Mouse (Mus musculus): ENCODE measurements around the gene Prkca. TPM values are rescaled to one million over a fixed set of nuclear protein-coding genes. Genes with fewer than 3 reads are reported as not detected.

Gene Prkca
- polyA plus RNA-seq, 1 experiment from 2014 or later = 1.6 TPM

DNA sequence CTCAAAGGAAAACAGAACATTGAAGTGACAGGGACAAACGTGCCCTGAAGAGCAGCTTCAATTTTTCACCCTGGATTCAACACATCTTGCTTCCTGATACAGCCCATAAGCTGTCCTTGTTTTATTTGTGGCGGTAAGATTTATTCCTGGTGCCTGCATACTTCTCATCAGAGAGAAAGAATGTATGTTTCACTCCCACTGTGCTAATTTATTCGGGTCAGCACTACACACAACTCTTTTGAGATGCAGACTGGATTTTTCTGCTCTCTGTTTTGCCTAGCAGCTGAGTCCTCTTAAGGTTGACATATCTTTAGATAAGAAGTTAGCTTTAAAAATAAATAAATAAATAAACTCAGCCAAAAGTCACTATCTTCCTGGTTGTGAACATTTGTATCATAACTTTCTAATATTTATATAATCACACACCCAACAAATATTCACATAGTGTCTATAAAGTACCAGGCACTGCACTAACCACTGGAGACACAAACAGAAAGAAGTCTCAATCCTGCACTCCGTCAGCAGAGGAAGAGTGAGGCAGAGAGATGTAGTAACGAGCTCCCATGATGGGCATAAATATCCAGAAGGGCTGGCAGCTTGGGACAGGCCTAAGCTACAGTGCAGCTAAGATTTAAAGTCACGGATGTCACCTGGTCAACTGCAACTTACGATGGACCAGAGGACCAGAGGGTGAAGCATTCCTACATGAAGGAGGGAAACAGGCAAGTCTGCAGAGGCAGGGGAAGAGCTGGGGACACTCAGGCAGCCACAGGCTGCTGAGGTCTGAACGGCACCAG lies 9.9 kb downstream of the Prkca start:
- Histone ChIP-seq H3K4me1 (peaks cover 18% of the 10 kb centered on the region), H3K27me3 (ENCODE audit: poor library complexity, severe bottlenecking) (0 out of 2 replicates have a peak, but pooled peaks cover 2% of the 10 kb centered on the region), H3K27ac (no peak overlapping the region), H3K9me3 (no peaks in the 10 kb centered on the region), H3K36me3 (replicated peaks) (no peaks in the 10 kb centered on the region), H3K4me3 (no peak overlapping the region)
- no peak for DNase-seq (ENCODE audit: extremely low spot score, low spot score)
- WGBS = 77% methylated on average over 8 of the region's 8 CpGs

DNA sequence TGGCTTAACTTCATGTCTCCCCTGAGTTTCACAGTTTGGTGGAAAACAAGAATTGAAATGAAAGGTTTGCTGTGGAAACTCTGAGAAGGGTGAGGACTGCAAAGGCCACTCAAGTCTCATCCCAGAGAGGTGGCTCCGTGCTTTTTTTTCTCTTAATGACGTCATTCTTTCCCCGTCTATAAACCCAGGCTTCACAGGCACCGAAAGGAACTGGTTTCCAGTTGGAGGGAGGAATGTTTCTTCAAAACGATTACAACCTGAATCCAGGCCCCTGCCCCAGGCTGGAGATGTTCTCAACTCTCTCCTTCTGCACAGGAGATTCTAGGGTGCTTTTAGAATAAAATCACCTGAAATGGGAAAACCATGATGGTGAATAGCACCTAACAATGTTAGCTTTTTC lies 10.7 kb downstream of the Prkca start:
- H3K9me3 ChIP-seq = no peaks in the 10 kb centered on the region
- H3K27me3 ChIP-seq (ENCODE audit: poor library complexity, severe bottlenecking) = 0 out of 2 replicates have a peak, but pooled peaks cover 2% of the 10 kb centered on the region
- no peak overlapping the region for H3K27ac ChIP-seq
- H3K4me3 ChIP-seq = no peak overlapping the region
- no peak for DNase-seq (ENCODE audit: extremely low spot score, low spot score)
- H3K4me1 ChIP-seq = peaks cover 18% of the 10 kb centered on the region
- no peaks in the 10 kb centered on the region for H3K36me3 ChIP-seq (replicated peaks)
- WGBS = 61% methylated on average over 5 of the region's 5 CpGs

- 0 out of 2 replicates have a peak, but pooled peaks cover 2% of the 10 kb centered on the region for H3K27me3 ChIP-seq (ENCODE audit: poor library complexity, severe bottlenecking)
- WGBS = 88% methylated on average over 11 of the region's 11 CpGs
- H3K27ac ChIP-seq = no peak overlapping the region
- no peaks in the 10 kb centered on the region for H3K36me3 ChIP-seq (replicated peaks)
- no peak for DNase-seq (ENCODE audit: extremely low spot score, low spot score)
- H3K4me1 ChIP-seq = peaks cover 18% of the 10 kb centered on the region
- no peaks in the 10 kb centered on the region for H3K9me3 ChIP-seq
- H3K4me3 ChIP-seq = no peak overlapping the region
These were observed 12.9 kb downstream of the Prkca start for GRCm38 (mm10) chr11:108330818-108331217.

DNA sequence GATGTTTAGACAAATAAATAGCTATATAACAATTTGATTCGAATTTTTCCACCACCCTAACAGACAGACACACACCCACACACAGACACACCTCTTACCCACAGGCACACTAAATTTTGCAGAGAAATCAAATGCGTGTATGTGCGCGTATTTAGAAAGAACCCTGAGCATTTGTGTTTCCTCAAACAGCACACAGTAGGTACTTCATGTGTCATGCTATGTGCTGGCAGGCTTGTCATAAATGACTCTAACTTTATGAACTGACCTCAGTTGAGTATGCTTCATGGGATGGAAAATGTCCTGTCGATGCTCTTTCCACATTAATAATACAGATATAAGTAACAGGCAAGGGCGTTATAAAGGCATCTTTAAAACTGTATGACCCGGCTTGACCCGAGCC lies 17.8 kb downstream of the Prkca start:
- DNase-seq (ENCODE audit: extremely low spot score, low spot score) = no peak

GRCm38 (mm10) chr11:108322156-108322555 lies 21.6 kb downstream of the Prkca start:
- H3K9me3 ChIP-seq = no peaks in the 10 kb centered on the region
- 94% methylated on average over 2 of the region's 2 CpGs for WGBS
- no peaks in the 10 kb centered on the region for H3K36me3 ChIP-seq (replicated peaks)
- no peak overlapping the region for H3K4me3 ChIP-seq
- H3K27me3 ChIP-seq (ENCODE audit: poor library complexity, severe bottlenecking) = no peaks in the 10 kb centered on the region
- H3K4me1 ChIP-seq = 0 out of 2 replicates have a peak, but pooled peaks cover 3% of the 10 kb centered on the region
- no peak for DNase-seq (ENCODE audit: extremely low spot score, low spot score)
- no peak overlapping the region for H3K27ac ChIP-seq

More for the DNA sequence above, 17.8 kb downstream of the Prkca start:
- Histone ChIP-seq H3K4me1 (peaks cover 10% of the 10 kb centered on the region; the same call in 1 of the 2 replicates), H3K36me3 (replicated peaks) (no peaks in the 10 kb centered on the region), H3K4me3 (no peak overlapping the region), H3K9me3 (no peaks in the 10 kb centered on the region), H3K27me3 (ENCODE audit: poor library complexity, severe bottlenecking) (no peaks in the 10 kb centered on the region), H3K27ac (no peak overlapping the region)
- 88% methylated on average over 8 of the region's 8 CpGs for WGBS

GRCm38 (mm10) chr11:108320561-108320960 lies 23.2 kb downstream of the Prkca start:
- DNase-seq (ENCODE audit: extremely low spot score, low spot score) = no peak
- Histone ChIP-seq H3K27me3 (ENCODE audit: poor library complexity, severe bottlenecking) (no peaks in the 10 kb centered on the region), H3K9me3 (no peaks in the 10 kb centered on the region), H3K36me3 (replicated peaks) (no peaks in the 10 kb centered on the region), H3K27ac (no peak overlapping the region), H3K4me3 (no peak overlapping the region), H3K4me1 (0 out of 2 replicates have a peak, but pooled peaks cover 3% of the 10 kb centered on the region)
- 84% methylated on average over 7 of the region's 7 CpGs for WGBS

- no peak for DNase-seq (ENCODE audit: extremely low spot score, low spot score)
- 93% methylated on average over 11 of the region's 11 CpGs for WGBS
- no peak overlapping the region for H3K27ac ChIP-seq
- 0 out of 2 replicates have a peak, but pooled peaks cover 6% of the 10 kb centered on the region for H3K4me1 ChIP-seq
- H3K27me3 ChIP-seq (ENCODE audit: poor library complexity, severe bottlenecking) = no peaks in the 10 kb centered on the region
- no peaks in the 10 kb centered on the region for H3K9me3 ChIP-seq
- no peaks in the 10 kb centered on the region for H3K36me3 ChIP-seq (replicated peaks)
- no peak overlapping the region for H3K4me3 ChIP-seq
These were observed 24.6 kb downstream of the Prkca start for GRCm38 (mm10) chr11:108319162-108319561.

DNA sequence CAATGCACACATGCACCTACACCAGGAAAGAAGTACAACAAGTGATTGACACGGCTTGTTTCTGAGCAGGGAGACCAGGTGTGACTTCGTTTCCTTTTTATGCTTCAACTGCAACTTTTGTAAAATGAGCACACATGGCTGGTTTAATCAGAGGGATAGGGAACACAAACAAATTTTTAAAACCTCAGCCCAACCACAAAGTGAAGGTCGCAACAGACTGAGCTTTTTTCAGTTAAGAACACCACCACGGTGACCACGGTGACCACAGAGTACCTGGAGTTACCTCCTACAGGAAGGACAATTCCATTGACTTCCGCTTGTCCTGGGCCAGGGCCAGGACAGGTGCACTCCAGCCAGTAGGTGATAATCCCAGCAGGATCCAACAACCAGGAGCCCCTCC lies 25.9 kb downstream of the Prkca start:
- 0 out of 2 replicates have a peak, but pooled peaks cover 6% of the 10 kb centered on the region for H3K4me1 ChIP-seq
- no peaks in the 10 kb centered on the region for H3K9me3 ChIP-seq
- no peaks in the 10 kb centered on the region for H3K36me3 ChIP-seq (replicated peaks)
- no peak overlapping the region for H3K27ac ChIP-seq
- H3K27me3 ChIP-seq (ENCODE audit: poor library complexity, severe bottlenecking) = no peaks in the 10 kb centered on the region
- DNase-seq (ENCODE audit: extremely low spot score, low spot score) = no peak
- WGBS = 81% methylated on average over 6 of the region's 6 CpGs
- H3K4me3 ChIP-seq = no peak overlapping the region

DNA sequence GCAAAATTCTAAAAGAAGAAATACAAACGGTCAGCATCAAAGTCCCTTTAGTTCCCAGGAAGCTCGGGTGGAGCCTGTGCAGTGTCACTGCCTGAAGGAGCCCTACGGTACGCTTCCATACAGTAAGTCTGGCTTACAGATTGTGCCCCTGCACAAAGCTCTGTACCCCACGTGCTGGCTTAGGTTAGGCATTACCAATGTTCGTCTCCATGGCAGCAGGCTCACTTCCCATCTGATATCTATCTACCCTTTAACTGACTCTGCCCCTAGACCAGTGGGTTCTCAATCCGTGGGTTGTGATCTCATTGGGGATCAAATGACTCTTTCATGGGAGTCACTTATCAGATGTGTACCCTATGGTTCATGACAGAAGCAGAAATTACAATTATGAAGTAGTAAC lies 28.0 kb downstream of the Prkca start:
- 88% methylated on average over 7 of the region's 7 CpGs for WGBS
- no peak for DNase-seq (ENCODE audit: extremely low spot score, low spot score)
- H3K4me3 ChIP-seq = no peak overlapping the region
- H3K27ac ChIP-seq = no peak overlapping the region
- H3K27me3 ChIP-seq (ENCODE audit: poor library complexity, severe bottlenecking) = no peaks in the 10 kb centered on the region
- no peaks in the 10 kb centered on the region for H3K9me3 ChIP-seq
- H3K36me3 ChIP-seq (replicated peaks) = no peaks in the 10 kb centered on the region
- 0 out of 2 replicates have a peak, but pooled peaks cover 3% of the 10 kb centered on the region for H3K4me1 ChIP-seq

DNA sequence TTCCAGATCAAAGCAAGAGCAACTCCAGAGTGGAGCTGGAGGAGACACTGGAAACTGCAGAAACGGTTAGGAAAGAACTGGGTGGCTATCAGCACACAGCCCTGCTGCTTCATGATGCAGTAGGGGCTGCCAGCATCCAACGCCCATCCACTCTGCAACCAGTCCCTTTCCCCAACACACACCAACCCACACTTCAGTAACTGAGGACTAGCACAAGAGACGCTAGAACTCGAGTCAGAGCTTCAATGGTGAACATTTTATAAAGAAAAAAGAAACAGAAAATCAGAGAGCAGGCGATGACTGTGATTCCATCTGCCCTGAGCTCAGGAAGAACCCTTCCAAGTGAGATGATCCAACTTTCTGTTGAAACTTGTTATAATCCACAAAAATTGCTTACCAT lies 31.2 kb downstream of the Prkca start:
- WGBS = 86% methylated on average over 5 of the region's 5 CpGs
- H3K4me3 ChIP-seq = no peak overlapping the region
- H3K36me3 ChIP-seq (replicated peaks) = no peaks in the 10 kb centered on the region
- H3K4me1 ChIP-seq = 0 out of 2 replicates have a peak, but pooled peaks cover 3% of the 10 kb centered on the region
- no peak overlapping the region for H3K27ac ChIP-seq
- H3K9me3 ChIP-seq = no peaks in the 10 kb centered on the region
- DNase-seq (ENCODE audit: extremely low spot score, low spot score) = no peak
- H3K27me3 ChIP-seq (ENCODE audit: poor library complexity, severe bottlenecking) = no peaks in the 10 kb centered on the region

DNA sequence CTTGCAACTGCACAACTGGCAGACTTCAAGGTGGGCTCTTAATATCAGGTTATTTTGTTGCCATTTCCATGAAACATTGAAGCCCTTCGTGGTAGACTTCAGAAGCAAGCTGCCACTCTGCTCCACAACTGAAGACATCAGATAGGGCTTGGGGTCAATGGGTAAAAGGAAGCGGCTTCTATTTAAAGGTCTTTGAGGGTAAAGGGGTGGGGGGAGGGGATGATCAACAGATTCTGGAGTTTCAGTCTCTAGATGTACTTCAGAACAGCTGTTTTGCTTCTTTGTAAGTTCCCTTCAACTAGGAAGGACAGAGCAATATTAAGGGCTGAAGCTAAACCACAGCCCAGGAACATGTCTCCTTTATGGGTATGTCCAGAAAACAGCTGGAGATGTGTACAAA lies 31.8 kb downstream of the Prkca start:
- no peak overlapping the region for H3K4me3 ChIP-seq
- H3K9me3 ChIP-seq = no peaks in the 10 kb centered on the region
- H3K36me3 ChIP-seq (replicated peaks) = no peaks in the 10 kb centered on the region
- DNase-seq (ENCODE audit: extremely low spot score, low spot score) = no peak
- no peaks in the 10 kb centered on the region for H3K27me3 ChIP-seq (ENCODE audit: poor library complexity, severe bottlenecking)
- H3K27ac ChIP-seq = no peak overlapping the region
- 71% methylated on average over 2 of the region's 2 CpGs for WGBS
- 0 out of 2 replicates have a peak, but pooled peaks cover 3% of the 10 kb centered on the region for H3K4me1 ChIP-seq

DNA sequence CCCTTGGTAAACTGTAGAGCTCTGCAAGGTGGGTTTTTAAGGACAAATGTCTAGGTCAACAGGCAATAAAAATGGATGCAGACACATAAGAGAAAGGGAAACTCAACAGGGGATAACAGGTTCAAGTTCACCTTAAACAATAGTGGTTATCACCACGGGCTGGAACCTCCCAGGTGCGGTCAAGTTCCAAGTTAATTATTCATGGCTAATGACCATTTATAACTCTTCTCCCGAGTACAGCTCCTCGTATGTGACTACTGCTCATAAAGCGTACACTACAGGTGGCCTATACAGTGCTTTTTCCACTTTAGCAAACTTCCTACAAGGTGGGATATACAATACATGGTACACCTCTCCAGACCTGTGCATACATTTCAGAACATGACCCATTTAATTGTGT lies 33.9 kb downstream of the Prkca start:
- no peaks in the 10 kb centered on the region for H3K36me3 ChIP-seq (replicated peaks)
- no peak for DNase-seq (ENCODE audit: extremely low spot score, low spot score)

GRCm38 (mm10) chr11:108308253-108308652 lies 35.5 kb downstream of the Prkca start:
- H3K27me3 ChIP-seq (ENCODE audit: poor library complexity, severe bottlenecking) = no peaks in the 10 kb centered on the region
- 95% methylated on average over 5 of the region's 5 CpGs for WGBS
- H3K4me3 ChIP-seq = no peak overlapping the region
- no peak for DNase-seq (ENCODE audit: extremely low spot score, low spot score)
- no peaks in the 10 kb centered on the region for H3K4me1 ChIP-seq
- no peaks in the 10 kb centered on the region for H3K9me3 ChIP-seq
- H3K36me3 ChIP-seq (replicated peaks) = no peaks in the 10 kb centered on the region
- no peak overlapping the region for H3K27ac ChIP-seq

More for the DNA sequence above, 33.9 kb downstream of the Prkca start:
- 87% methylated on average over 5 of the region's 5 CpGs for WGBS
- Histone ChIP-seq H3K4me1 (0 out of 2 replicates have a peak, but pooled peaks cover 3% of the 10 kb centered on the region), H3K27ac (no peak overlapping the region), H3K27me3 (ENCODE audit: poor library complexity, severe bottlenecking) (no peaks in the 10 kb centered on the region), H3K4me3 (no peak overlapping the region), H3K9me3 (no peaks in the 10 kb centered on the region)
